Mouse (Mus musculus) olfactory bulb, adult 2 months (tissue): ENCODE results near the gene Grin3b. TPM values are rescaled to one million over a fixed set of nuclear protein-coding genes. Genes with fewer than 3 reads are reported as not detected.
"Not testable (repeated sequence)": the region's sequence is repeated elsewhere in the genome, so short reads cannot be mapped to it uniquely, and the experiment has no call there.

ENCODE experiments used
- H3K27ac ChIP-seq: fragments of 200-500 bp; 2 replicates; pipeline ENCODE4 v1.5.1; 2012; ENCODE audit warnings: low read depth, low read length; ENCODE audit not compliant: insufficient read depth
- H3K4me1 ChIP-seq: fragments of 200-500 bp; 2 replicates; pipeline ENCODE4 v1.6.1; 2012; ENCODE audit warnings: low read length; ENCODE audit not compliant: control insufficient read depth, insufficient read depth
- H3K4me3 ChIP-seq: fragments of 200-500 bp; 2 replicates; pipeline ENCODE4 v1.5.1; 2012; ENCODE audit warnings: mild to moderate bottlenecking, low read depth, low read length, moderate library complexity; ENCODE audit not compliant: insufficient read depth
- CTCF ChIP-seq: fragments of 200-500 bp; IDR thresholded peaks from 2 replicates; pipeline ENCODE4 v1.5.1; 2012; ENCODE audit warnings: low read depth, mild to moderate bottlenecking, low read length, moderate library complexity; ENCODE audit not compliant: insufficient read depth
- POLR2A ChIP-seq: fragments of 200-500 bp; IDR thresholded peaks from 2 replicates; pipeline ENCODE4 v1.6.1; 2012; ENCODE audit warnings: mild to moderate bottlenecking, low read depth, low read length, moderate library complexity; ENCODE audit not compliant: insufficient read depth
- WGBS: fragments of 180-500 bp; shearing (Covaris S2); methylation state at CpG from one replicate; pipeline ENCODE4 v1.1.7; 2018; 5-methylcytosine and 5-hydroxymethylcytosine counted together
- polyA plus RNA-seq: library from polyadenylated mRNA; stranded (reverse); fragments of >200 nt; gene quantifications from 2 replicates; pipeline ENCODE4 v1.2.4, GENCODE M21; 2012; ENCODE audit warnings: low replicate concordance; ENCODE audit not compliant: missing spikeins, insufficient read depth, insufficient read length

The Grin3b gene
- polyA plus RNA-seq, 1 experiment = not detected

DNA sequence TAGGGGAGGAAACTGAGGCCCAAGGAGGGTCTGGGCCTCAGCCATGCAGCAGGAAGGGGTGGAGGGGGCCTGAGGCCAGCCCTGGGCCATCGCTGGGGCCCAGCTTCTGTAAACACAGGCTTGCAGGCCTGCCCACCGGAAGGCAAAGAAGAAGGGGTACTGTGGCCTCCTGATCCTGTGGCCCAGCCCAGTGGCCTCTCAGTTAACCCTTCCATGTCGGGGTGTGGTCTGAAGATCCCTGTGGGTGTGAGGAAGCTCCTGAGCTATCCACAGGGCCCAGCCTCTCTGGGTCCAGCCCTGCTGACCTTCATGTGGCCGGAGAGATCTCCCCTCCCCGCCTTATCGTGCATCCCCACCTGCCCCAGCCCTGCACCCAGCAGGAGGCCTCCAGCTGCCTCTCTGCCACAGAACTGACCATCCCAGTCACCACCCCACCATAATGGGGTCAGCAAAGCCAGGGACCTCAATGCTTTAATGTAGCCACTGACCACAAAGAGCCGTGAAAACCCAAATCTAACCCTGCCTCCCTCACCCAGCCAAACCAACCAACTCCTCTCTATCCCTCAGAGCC lies 23.7 kb upstream of the Grin3b start:
- WGBS = 52% methylated on average over 6 of the region's 7 CpGs
- H3K4me1 ChIP-seq = peaks cover 21% of the 10 kb centered on the region

GRCm38 (mm10) chr10:79947502-79947901 lies 23.0 kb upstream of the Grin3b start:
- TF ChIP-seq CTCF = no peak
- TF ChIP-seq POLR2A = no peak
- 85% methylated on average over 6 of the region's 6 CpGs for WGBS
- Histone ChIP-seq H3K27ac (no peak overlapping the region), H3K4me1 (peaks cover 21% of the 10 kb centered on the region), H3K4me3 (no peak overlapping the region)

More for the DNA sequence above, 23.7 kb upstream of the Grin3b start:
- H3K27ac ChIP-seq = no peak overlapping the region
- no peak for TF ChIP-seq CTCF
- no peak for TF ChIP-seq POLR2A
- H3K4me3 ChIP-seq = no peak overlapping the region

DNA sequence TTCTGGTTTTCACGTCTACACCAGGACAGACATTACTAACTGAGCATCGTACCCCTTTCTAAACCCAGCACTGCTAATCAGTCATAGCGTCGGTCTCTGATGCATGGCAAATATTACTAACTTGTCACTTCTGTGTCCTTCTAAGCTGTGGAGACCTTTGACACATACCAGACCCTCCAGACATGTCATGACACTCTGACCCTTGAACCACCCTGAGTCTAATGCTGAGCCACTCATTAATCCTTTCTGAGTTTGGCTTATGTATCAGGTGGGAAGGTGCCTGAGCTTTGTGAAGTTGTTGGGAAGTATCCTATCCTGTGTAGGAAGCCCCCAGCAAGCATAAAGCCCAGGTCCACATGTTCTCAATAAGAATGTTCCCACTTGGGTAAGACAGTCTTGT lies 20.6 kb upstream of the Grin3b start:
- 93% methylated on average over 4 of the region's 4 CpGs for WGBS
- Histone ChIP-seq H3K4me1 (peaks cover 21% of the 10 kb centered on the region), H3K27ac (no peak overlapping the region)

GRCm38 (mm10) chr10:79950661-79951060 lies 19.9 kb upstream of the Grin3b start:
- TF ChIP-seq POLR2A (no peak), CTCF (no peak)
- H3K4me3 ChIP-seq = no peak overlapping the region
- WGBS = 84% methylated on average over 18 of the region's 18 CpGs

More for the DNA sequence above, 20.6 kb upstream of the Grin3b start:
- H3K4me3 ChIP-seq = no peak overlapping the region
- TF ChIP-seq POLR2A (no peak), CTCF (no peak)

GRCm38 (mm10) chr10:79953946-79954345 lies 16.6 kb upstream of the Grin3b start:
- WGBS = 83% methylated on average over 6 of the region's 6 CpGs
- TF ChIP-seq CTCF (peak; percentile 63; the same call in 1 of the 2 replicates), POLR2A (no peak)
- peaks cover 2% of the 10 kb centered on the region; the same call in 1 of the 2 replicates for H3K4me1 ChIP-seq
- H3K4me3 ChIP-seq = no peak overlapping the region
- no peak overlapping the region for H3K27ac ChIP-seq

More at GRCm38 (mm10) chr10:79950661-79951060, 19.9 kb upstream of the Grin3b start:
- H3K27ac ChIP-seq = no peak overlapping the region
- H3K4me1 ChIP-seq = peaks cover 14% of the 10 kb centered on the region

DNA sequence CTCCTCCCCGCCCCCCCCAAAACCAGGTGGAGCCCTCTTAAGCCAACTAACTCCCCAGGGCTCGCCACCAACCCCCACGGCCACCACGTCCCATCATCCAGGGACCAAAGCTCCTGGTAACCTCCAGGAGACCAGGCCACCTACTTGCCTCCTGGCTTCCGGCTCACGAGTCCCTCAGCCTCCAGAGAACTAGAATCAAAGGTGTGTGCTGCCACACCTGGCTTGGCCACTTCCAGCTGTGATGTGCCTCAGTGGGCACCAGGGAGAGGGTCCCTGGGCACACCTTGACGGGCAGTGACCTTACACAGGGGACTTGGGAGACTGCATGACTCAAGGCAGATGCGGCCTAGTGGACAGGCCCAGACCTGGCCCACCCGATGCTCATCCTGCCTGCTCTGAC lies 14.8 kb upstream of the Grin3b start:
- no peak for TF ChIP-seq POLR2A
- TF ChIP-seq CTCF = no peak
- 80% methylated on average over 9 of the region's 9 CpGs for WGBS
- Histone ChIP-seq H3K27ac (no peak overlapping the region), H3K4me3 (no peak overlapping the region), H3K4me1 (peaks cover 5% of the 10 kb centered on the region; the same call in 1 of the 2 replicates)

GRCm38 (mm10) chr10:79956643-79957154 lies 13.8 kb upstream of the Grin3b start:
- 38% methylated on average over 4 of the region's 4 CpGs for whole genome bisulfite sequencing
- H3K4me3 ChIP-seq = no peak overlapping the region
- TF ChIP-seq POLR2A (no peak), CTCF (no peak)
- H3K27ac ChIP-seq = no peak overlapping the region
- peaks cover 6% of the 10 kb centered on the region; the same call in 1 of the 2 replicates for H3K4me1 ChIP-seq

DNA sequence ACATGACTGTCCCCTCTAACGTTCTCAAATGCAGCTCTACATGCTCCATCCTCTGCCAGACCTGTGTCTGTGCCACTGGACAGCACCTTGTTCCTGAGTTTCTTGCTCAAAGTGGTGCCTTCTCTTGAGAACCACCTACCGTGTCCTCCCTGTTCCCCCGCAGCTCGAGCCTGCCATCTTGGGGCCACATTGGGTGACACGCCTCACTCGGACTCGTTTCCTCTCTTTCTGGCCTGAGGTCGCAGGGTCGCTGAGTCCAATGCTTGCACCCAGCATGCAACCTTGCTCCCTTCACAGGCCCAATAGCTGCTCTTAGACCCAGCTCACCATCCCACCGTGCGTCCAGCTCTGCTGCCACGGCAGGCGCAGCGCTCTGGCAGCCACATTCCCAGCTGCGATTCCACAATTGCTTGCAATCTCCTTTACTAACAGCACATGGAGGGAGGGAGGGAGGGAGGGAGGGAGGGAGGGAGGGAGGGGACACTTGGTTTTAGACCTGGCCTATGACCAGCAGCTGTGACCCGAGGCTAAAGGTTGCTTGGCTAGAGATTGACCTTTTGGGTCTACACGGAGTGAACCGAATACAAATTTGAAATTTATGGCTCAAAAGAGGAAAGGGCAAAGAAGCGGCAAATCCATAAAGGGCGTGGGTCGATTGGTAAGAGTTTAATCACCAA lies 12.2 kb upstream of the Grin3b start:
- TF ChIP-seq POLR2A (no peak), CTCF (peak; percentile 65; the same call in 1 of the 2 replicates)
- Histone ChIP-seq H3K27ac (no peak overlapping the region), H3K4me1 (peaks cover 6% of the 10 kb centered on the region; the same call in 1 of the 2 replicates), H3K4me3 (no peak overlapping the region)
- 17% methylated on average over 21 of the region's 21 CpGs for WGBS

DNA sequence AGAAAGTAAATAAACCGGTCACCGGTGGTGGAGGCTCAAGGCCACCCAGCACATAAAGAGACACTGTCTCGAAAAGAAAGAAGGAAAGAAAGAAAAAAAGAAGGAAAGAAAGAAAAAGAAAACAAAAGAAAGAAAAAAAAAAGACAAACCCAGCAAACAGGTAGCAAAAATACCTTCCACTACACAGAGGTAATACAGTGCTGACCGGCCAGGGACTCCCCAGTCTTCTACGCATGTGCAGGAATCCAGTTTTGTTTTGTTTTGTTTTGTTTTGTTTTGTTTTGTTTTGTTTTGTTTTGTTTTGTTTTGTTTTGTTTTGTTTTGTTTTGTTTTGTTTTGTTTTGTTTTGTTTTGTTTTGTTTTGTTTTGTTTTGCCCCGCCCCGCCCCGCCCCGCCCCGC lies 11.1 kb upstream of the Grin3b start:
- 19% methylated on average over 10 of the region's 10 CpGs for WGBS
- not testable (repeated sequence) for H3K4me1 ChIP-seq, H3K4me3 ChIP-seq, H3K27ac ChIP-seq
